Mouse (Mus musculus) stomach, postnatal 0 days (tissue): Measurements from ENCODE around the gene Tnfsf15.

ENCODE experiments used
- CTCF ChIP-seq: IDR thresholded peaks from 2 replicates; pipeline ENCODE4 v1.5.1; 2016; ENCODE audit warnings: antibody characterized with exemption, low read depth, mild to moderate bottlenecking, moderate library complexity
- EP300 ChIP-seq: optimal IDR thresholded peaks from 2 replicates; pipeline ENCODE3; 2016; ENCODE audit warnings: antibody characterized with exemption

DNA sequence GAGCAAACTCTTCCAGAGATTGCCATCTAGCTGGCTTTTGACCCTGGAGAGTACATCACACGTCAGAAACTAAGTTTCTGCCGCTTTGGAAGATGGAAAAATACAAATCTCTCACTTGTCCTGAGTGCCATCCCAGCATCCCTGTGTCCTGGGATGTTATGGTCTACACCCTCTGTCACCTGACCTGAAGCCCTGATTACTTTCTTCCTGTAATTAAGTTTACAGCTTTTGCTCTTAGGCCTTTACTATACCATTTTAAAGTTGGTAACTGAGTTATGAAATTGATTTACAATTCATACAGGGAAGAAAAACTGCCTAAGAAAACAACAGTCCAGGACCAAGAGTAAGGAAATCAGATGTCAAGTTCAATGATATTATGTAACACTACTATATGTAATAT lies 62.5 kb downstream of the Tnfsf15 start:
- TF ChIP-seq CTCF, result no peak
- TF ChIP-seq EP300, result no peak
